Mouse (Mus musculus) lung, adult 18-20 months (tissue): ENCODE measurements around the gene Ptprb.

Experiments used
- DNase-seq, 2 experiments: peaks; one replicate each; pipeline ENCODE4 v3.0.0; 2022; ENCODE audit warnings: mixed read lengths in 2 of 2

Ptprb gene

GRCm38 (mm10) chr10:116428026-116428780 lies 152.9 kb downstream of the Ptprb start:
- no peak for DNase-seq

- no peak for DNase-seq
These were observed 157.1 kb downstream of the Ptprb start for GRCm38 (mm10) chr10:116432421-116432820.

GRCm38 (mm10) chr10:116435455-116435854 lies 160.1 kb downstream of the Ptprb start:
- DNase-seq = no peak
